Mouse (Mus musculus) stomach, embryonic 16.5 days (tissue): ENCODE measurements around the gene Ppp2r2c. TPM values are rescaled to one million over a fixed set of nuclear protein-coding genes. Genes with fewer than 3 reads are reported as not detected.

Source experiments
- ATAC-seq: fragments of 200-750 bp; cut with Nextera tagmentation; 2 replicates; pipeline ENCODE4 v1.8.0; 2017; ENCODE audit warnings: moderate number of reproducible peaks, moderate TSS enrichment; ENCODE audit not compliant: insufficient read depth, low FRiP score
- H3K27ac ChIP-seq: fragments of 300-500 bp; sonication (generic); 2 replicates; pipeline ENCODE4 v1.5.1; 2014; ENCODE audit warnings: low read length
- H3K27me3 ChIP-seq: fragments of 300-500 bp; sonication (generic); 2 replicates; pipeline ENCODE4 v1.6.1; 2014; ENCODE audit warnings: low read length, control low read depth, mixed read lengths; ENCODE audit not compliant: control insufficient read depth, insufficient read depth
- H3K36me3 ChIP-seq: fragments of 300-500 bp; sonication (generic); 2 replicates; pipeline ENCODE4 v1.6.1; 2014; ENCODE audit warnings: low read length; ENCODE audit not compliant: control insufficient read depth, insufficient read depth
- H3K4me1 ChIP-seq: fragments of 300-500 bp; sonication (generic); 2 replicates; pipeline ENCODE4 v1.6.1; 2014; ENCODE audit warnings: low read length, control low read depth, mixed read lengths; ENCODE audit not compliant: control insufficient read depth, insufficient read depth
- H3K4me2 ChIP-seq: fragments of 300-500 bp; sonication (generic); 2 replicates; pipeline ENCODE4 v1.6.1; 2014; ENCODE audit warnings: low read depth, low read length, mixed read lengths
- H3K4me3 ChIP-seq: fragments of 300-500 bp; sonication (generic); replicated peaks from 2 replicates; pipeline ENCODE4 v1.5.1; 2014; ENCODE audit warnings: mild to moderate bottlenecking, low read length
- H3K9ac ChIP-seq: fragments of 300-500 bp; sonication (generic); 2 replicates; pipeline ENCODE4 v1.6.1; 2014; ENCODE audit warnings: low read length
- H3K9me3 ChIP-seq: fragments of 300-500 bp; sonication (generic); replicated peaks from 2 replicates; pipeline ENCODE4 v1.6.1; 2016; ENCODE audit warnings: low read length, control low read depth; ENCODE audit not compliant: control insufficient read depth
- WGBS: fragments of 180-500 bp; shearing (Covaris S2); extraction: QIAGEN DNeasy Blood & Tissue Kit; methylation state at CpG from one replicate; pipeline ENCODE4 v1.1.7; 2014; 5-methylcytosine and 5-hydroxymethylcytosine counted together
- polyA plus RNA-seq: library from polyadenylated mRNA; unstranded; fragments of >200 nt; fragmentation: Nextera tagmentation; extraction: Ambion mirVana; gene quantifications from 2 replicates; pipeline ENCODE4 v1.2.1, GENCODE M21; 2015

The Ppp2r2c gene
- polyA plus RNA-seq, 1 experiment from 2014 or later: 0.63 TPM

GRCm38 (mm10) chr5:36889380-36889886 is 21.1 kb downstream of the Ppp2r2c start:
- Histone ChIP-seq H3K4me2 (no peak overlapping the region), H3K4me1 (no peaks in the 10 kb centered on the region), H3K9ac (no peak overlapping the region), H3K9me3 (no peaks in the 10 kb centered on the region), H3K27ac (no peak overlapping the region), H3K36me3 (no peaks in the 10 kb centered on the region), H3K4me3 (no peak overlapping the region), H3K27me3 (no peaks in the 10 kb centered on the region)
- 84% methylated on average over 2 of the region's 2 CpGs for WGBS
- ATAC-seq: no peak

- Histone ChIP-seq H3K9me3 (no peaks in the 10 kb centered on the region), H3K9ac (no peak overlapping the region), H3K4me2 (no peak overlapping the region), H3K4me1 (no peaks in the 10 kb centered on the region), H3K27me3 (no peaks in the 10 kb centered on the region), H3K4me3 (no peak overlapping the region), H3K27ac (no peak overlapping the region), H3K36me3 (no peaks in the 10 kb centered on the region)
- WGBS: 34% methylated on average over 9 of the region's 9 CpGs
- no peak for ATAC-seq
Observed at GRCm38 (mm10) chr5:36890794-36891193, 22.5 kb downstream of the Ppp2r2c start.

GRCm38 (mm10) chr5:36891793-36892470 is 23.6 kb downstream of the Ppp2r2c start:
- Histone ChIP-seq H3K36me3 (no peaks in the 10 kb centered on the region), H3K27me3 (no peaks in the 10 kb centered on the region), H3K9ac (no peak overlapping the region), H3K4me2 (no peak overlapping the region), H3K27ac (no peak overlapping the region), H3K4me1 (no peaks in the 10 kb centered on the region), H3K4me3 (no peak overlapping the region), H3K9me3 (no peaks in the 10 kb centered on the region)
- WGBS: 35% methylated on average over 4 of the region's 4 CpGs
- no peak for ATAC-seq

- H3K9me3 ChIP-seq: no peaks in the 10 kb centered on the region
- ATAC-seq: no peak
- H3K4me1 ChIP-seq: no peaks in the 10 kb centered on the region
- H3K27me3 ChIP-seq: no peaks in the 10 kb centered on the region
- no peak overlapping the region for H3K4me2 ChIP-seq
- H3K9ac ChIP-seq: no peak overlapping the region
- no peak overlapping the region for H3K4me3 ChIP-seq
- WGBS: 69% methylated on average over 9 of the region's 9 CpGs
- H3K36me3 ChIP-seq: no peaks in the 10 kb centered on the region
- no peak overlapping the region for H3K27ac ChIP-seq
Observed at GRCm38 (mm10) chr5:36893263-36893662, 24.9 kb downstream of the Ppp2r2c start.

DNA sequence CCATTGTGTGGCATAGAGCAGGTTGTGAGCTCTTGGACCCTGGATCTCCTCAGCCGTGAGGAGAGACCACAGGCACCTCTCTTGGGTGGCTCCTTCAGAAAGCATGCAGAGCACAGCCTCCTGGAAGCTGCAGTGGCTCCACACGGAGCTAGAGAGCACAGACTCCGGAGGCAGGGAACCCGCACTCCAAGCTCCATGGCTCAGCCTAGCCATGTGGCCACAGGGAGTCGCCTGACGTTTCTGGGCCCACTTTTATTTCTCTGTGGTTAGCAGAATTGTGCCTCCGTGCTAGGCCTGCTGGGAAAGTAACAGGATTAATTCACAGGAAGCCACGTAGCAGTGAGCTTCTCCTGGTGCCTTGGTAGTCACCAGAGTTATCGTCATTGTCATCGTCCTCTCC is 25.8 kb downstream of the Ppp2r2c start:
- Histone ChIP-seq H3K9me3 (no peaks in the 10 kb centered on the region), H3K4me1 (no peaks in the 10 kb centered on the region), H3K4me2 (no peak overlapping the region), H3K27me3 (no peaks in the 10 kb centered on the region), H3K36me3 (no peaks in the 10 kb centered on the region), H3K9ac (no peak overlapping the region), H3K4me3 (no peak overlapping the region), H3K27ac (no peak overlapping the region)
- WGBS: 60% methylated on average over 10 of the region's 10 CpGs
- ATAC-seq: no peak

DNA sequence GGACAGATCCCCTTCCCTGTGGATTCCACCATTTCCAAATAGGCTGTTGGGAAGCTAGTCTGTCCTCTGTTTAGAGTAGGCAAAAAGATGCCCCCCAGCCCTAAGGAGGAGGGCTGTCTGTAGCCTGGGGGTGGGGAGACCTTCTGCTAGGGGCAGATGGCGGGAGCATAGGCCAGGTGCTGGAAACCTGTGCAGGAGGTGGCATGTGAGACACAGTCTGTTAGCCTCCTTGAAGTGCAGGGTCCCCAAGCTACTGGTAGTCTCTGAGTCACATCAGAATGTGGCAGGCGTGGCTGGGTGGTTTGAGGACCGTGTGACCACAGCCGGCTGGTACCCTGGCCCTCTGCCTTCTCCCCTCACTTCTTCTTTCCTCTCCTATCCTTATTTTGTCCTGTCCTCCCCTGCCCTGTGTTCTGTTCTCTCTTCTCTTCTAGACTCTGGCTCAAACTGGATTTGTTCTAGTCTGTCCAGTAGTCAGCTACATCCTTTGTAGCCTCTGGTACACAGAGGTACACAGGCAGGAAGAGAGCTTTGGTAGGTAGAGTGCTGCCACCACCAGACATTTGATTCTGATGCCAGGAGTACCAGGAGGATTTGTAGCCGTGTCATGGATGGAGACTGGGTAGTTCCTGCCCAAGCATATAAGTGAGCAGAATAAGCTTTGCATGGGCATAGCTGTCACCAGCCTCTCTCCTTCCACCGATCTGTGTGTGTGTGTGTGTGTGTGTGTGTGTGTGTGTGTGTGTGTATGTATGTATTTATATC is 26.5 kb downstream of the Ppp2r2c start:
- 68% methylated on average over 6 of the region's 6 CpGs for WGBS
- no peak overlapping the region for H3K4me3 ChIP-seq
- no peak overlapping the region for H3K27ac ChIP-seq
- H3K27me3 ChIP-seq: no peaks in the 10 kb centered on the region
- H3K4me1 ChIP-seq: no peaks in the 10 kb centered on the region
- no peak overlapping the region for H3K4me2 ChIP-seq
- H3K36me3 ChIP-seq: no peaks in the 10 kb centered on the region
- no peak for ATAC-seq
- no peaks in the 10 kb centered on the region for H3K9me3 ChIP-seq
- H3K9ac ChIP-seq: no peak overlapping the region

DNA sequence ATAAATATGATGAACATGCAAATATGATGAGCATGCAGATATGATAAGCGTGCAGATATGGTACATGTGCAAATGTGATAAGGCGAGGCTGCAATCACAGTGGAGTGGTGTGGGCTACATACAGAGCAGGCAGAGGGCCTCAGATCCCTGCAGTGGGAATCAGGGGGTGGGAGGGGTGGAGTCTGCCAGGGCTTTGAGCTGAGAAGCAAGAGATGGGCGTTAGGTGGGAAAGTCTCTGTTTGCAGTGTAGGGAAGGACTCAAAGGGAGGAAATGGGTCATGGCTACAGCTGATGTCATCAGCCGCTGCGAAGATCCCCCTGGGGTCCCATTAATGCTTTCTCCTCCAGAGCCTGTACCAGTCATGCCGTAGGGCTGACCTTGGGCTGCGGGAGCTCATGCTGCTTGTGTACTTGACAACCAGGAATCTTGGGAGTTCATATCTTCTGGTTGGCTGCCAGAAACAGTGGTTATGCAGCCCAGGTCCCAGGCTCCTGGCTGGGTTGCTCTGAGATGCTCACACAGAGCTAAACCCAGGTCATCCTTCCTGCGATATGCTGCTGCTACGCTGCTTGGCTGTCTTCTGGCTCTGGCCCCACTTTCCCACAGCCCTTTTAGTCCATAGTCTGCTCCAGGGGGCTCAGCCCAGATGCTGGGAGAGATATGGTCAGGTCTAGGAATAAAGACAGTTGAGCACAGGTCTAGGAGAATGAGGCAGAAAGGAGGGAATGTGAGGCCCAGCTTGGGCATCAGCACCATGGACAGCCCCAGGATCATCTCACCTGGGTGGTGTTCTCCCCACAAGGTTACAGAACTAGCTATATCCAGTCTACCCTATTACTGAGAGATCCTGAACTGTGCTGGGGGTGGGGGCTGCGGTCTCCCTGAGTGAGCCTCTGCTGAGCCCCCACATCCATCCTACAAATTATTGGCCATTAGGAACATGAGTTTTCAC is 27.6 kb downstream of the Ppp2r2c start:
- Histone ChIP-seq H3K27me3 (no peaks in the 10 kb centered on the region), H3K4me2 (no peak overlapping the region), H3K27ac (no peak overlapping the region), H3K9ac (no peak overlapping the region), H3K9me3 (no peaks in the 10 kb centered on the region), H3K4me1 (no peaks in the 10 kb centered on the region), H3K36me3 (no peaks in the 10 kb centered on the region), H3K4me3 (no peak overlapping the region)
- ATAC-seq: no peak
- WGBS: 78% methylated on average over 10 of the region's 10 CpGs

DNA sequence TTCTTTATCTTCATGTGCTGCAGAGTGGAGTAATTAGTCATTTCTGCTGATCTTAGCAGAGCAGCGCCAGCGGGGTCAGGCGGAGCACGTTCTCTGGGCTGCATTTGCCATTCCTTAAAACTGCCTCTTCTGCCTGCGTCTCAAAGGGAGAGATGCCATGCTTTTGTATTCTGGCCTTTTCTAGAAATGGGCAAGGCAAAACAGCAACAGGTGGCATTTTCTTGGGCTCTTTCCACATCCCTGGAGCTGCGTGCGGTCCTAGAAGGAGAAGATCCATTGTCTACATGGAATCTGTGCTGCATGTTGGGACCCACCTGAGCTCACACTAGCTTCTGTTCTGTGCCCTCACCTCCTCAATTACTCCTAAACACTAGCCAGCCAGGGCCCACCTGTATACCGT is 29.7 kb downstream of the Ppp2r2c start:
- 73% methylated on average over 8 of the region's 8 CpGs for WGBS
- H3K36me3 ChIP-seq: no peaks in the 10 kb centered on the region
- no peak overlapping the region for H3K27ac ChIP-seq
- no peaks in the 10 kb centered on the region for H3K27me3 ChIP-seq
- no peaks in the 10 kb centered on the region for H3K4me1 ChIP-seq
- no peak overlapping the region for H3K4me3 ChIP-seq
- no peak overlapping the region for H3K4me2 ChIP-seq
- no peak overlapping the region for H3K9ac ChIP-seq
- H3K9me3 ChIP-seq: no peaks in the 10 kb centered on the region
- ATAC-seq: no peak
